Mouse (Mus musculus): ENCODE measurements around the gene Rtl5.
A peak's percentile ranks its signal among the peaks of the same experiment; 100 is the strongest.
"Not testable (repeated sequence)": the region's sequence is repeated elsewhere in the genome, so short reads cannot be mapped to it uniquely, and the experiment has no call there.

Rtl5 gene

GRCm38 (mm10) chrX:102070591-102071471, at the start of gene Rtl5:
Gene Rtl5 (minus strand): TSS chrX:102071304.
- DNase-seq (ENCODE audit: low read depth): peak; percentile 55

GRCm38 (mm10) chrX:102119042-102119864, 48.1 kb upstream of the Rtl5 start, which contains the start of gene Pin4:
Gene Pin4 (plus strand): TSS chrX:102119447.
- peak; percentile 95 for DNase-seq (ENCODE audit: low read depth)

- no peak for DNase-seq (ENCODE audit: low read depth)
Measured at GRCm38 (mm10) chrX:102115676-102116075, 44.6 kb upstream of the Rtl5 start.

- not testable (repeated sequence) for DNase-seq (ENCODE audit: low read depth)
Measured at GRCm38 (mm10) chrX:102109349-102109748, 38.2 kb upstream of the Rtl5 start.

GRCm38 (mm10) chrX:102103830-102104229, 32.7 kb upstream of the Rtl5 start:
- not testable (repeated sequence) for DNase-seq (ENCODE audit: low read depth)

GRCm38 (mm10) chrX:102101886-102102285, 30.8 kb upstream of the Rtl5 start:
- no peak for DNase-seq (ENCODE audit: low read depth)

GRCm38 (mm10) chrX:102094381-102094904, 23.3 kb upstream of the Rtl5 start:
- no peak for DNase-seq (ENCODE audit: low read depth)

GRCm38 (mm10) chrX:102090605-102091004, 19.5 kb upstream of the Rtl5 start:
- DNase-seq (ENCODE audit: low read depth): no peak

GRCm38 (mm10) chrX:102085798-102086443, 14.8 kb upstream of the Rtl5 start:
- DNase-seq (ENCODE audit: low read depth): no peak

GRCm38 (mm10) chrX:102082340-102082739, 11.2 kb upstream of the Rtl5 start:
- no peak for DNase-seq (ENCODE audit: low read depth)

GRCm38 (mm10) chrX:102081573-102082279, 10.6 kb upstream of the Rtl5 start:
- no peak for DNase-seq (ENCODE audit: low read depth)

- DNase-seq (ENCODE audit: low read depth): no peak
Measured at GRCm38 (mm10) chrX:102081076-102081475, 10.0 kb upstream of the Rtl5 start.

GRCm38 (mm10) chrX:102076886-102077765, 6.0 kb upstream of the Rtl5 start:
- DNase-seq (ENCODE audit: low read depth): no peak

GRCm38 (mm10) chrX:102075158-102075557, 4.1 kb upstream of the Rtl5 start:
- no peak for DNase-seq (ENCODE audit: low read depth)

- DNase-seq (ENCODE audit: low read depth): no peak
Measured at GRCm38 (mm10) chrX:102074435-102074834, 3.3 kb upstream of the Rtl5 start.

GRCm38 (mm10) chrX:102073605-102074325, 2.7 kb upstream of the Rtl5 start:
- DNase-seq (ENCODE audit: low read depth): no peak

- DNase-seq (ENCODE audit: low read depth): no peak
Measured at GRCm38 (mm10) chrX:102071517-102071916, 413 bp upstream of the Rtl5 start.

- DNase-seq (ENCODE audit: low read depth): no peak
Measured at GRCm38 (mm10) chrX:102068811-102069540, 2.1 kb downstream of the Rtl5 start.

GRCm38 (mm10) chrX:102067118-102067517, 4.0 kb downstream of the Rtl5 start:
- DNase-seq (ENCODE audit: low read depth): no peak
